11 mouse cellular contexts compared by ENCODE assay signal in genomic region chr2:67591831-67592629, GRCm38 (mm10). TPM values are rescaled to one million over a fixed set of nuclear protein-coding genes. Genes with fewer than 3 reads are reported as not detected.
DNase-seq lines count a peak whose midpoint lies in the region; ATAC-seq and TF ChIP-seq lines count a peak whose summit lies in the region.
"Had no signal": no experiment of that assay in that cellular context is flagged by ENCODE, and none has a peak within 500 bp of the region (broad histone marks: within the 10 kb centered on the region; RNA-seq: fewer than 3 reads in every experiment).

No protein-coding gene starts in this region.

- no peaks in the 10 kb centered on the region for H3K27me3 ChIP-seq in midbrain, postnatal 0 days (ENCODE audit: insufficient read depth, low read length)
- H3K27me3 ChIP-seq in midbrain, embryonic 16.5 days (ENCODE audit: control insufficient read depth, insufficient read depth, low read depth, low read length) = no peaks in the 10 kb centered on the region
- H3K27me3 ChIP-seq: forebrain, embryonic 12.5 days; limb, embryonic 13.5 days had no signal

- H3K4me2 ChIP-seq in midbrain, postnatal 0 days (ENCODE audit: low read depth, low read length, poor library complexity, severe bottlenecking) = no peak overlapping the region
- H3K4me2 ChIP-seq in midbrain, embryonic 16.5 days (ENCODE audit: low read length) = no peak overlapping the region
- H3K4me2 ChIP-seq: forebrain, embryonic 12.5 days; limb, embryonic 13.5 days had no signal

- no peaks in the 10 kb centered on the region for H3K36me3 ChIP-seq in midbrain, postnatal 0 days (ENCODE audit: insufficient read depth, low read length)
- H3K36me3 ChIP-seq in midbrain, embryonic 16.5 days (ENCODE audit: control insufficient read depth, insufficient read depth, low read length) = no peaks in the 10 kb centered on the region
- H3K36me3 ChIP-seq: forebrain, embryonic 12.5 days; limb, embryonic 13.5 days had no signal

- intact Hi-C loops in heart, postnatal 36 days (cut with DNase I) = no loop called here

- no peaks in the 10 kb centered on the region for H3K4me1 ChIP-seq in midbrain, postnatal 0 days (ENCODE audit: insufficient read depth, low read length)
- no peaks in the 10 kb centered on the region for H3K4me1 ChIP-seq in midbrain, embryonic 16.5 days (ENCODE audit: control insufficient read depth, insufficient read depth, low read length)
- H3K4me1 ChIP-seq: forebrain, embryonic 12.5 days; limb, embryonic 13.5 days had no signal

- TF ChIP-seq CTCF in midbrain, postnatal 0 days (IDR thresholded peaks at IDR 0.05) = no peak

- H3K9ac ChIP-seq in midbrain, postnatal 0 days (replicated peaks; ENCODE audit: low read length, poor library complexity, severe bottlenecking) = no peak overlapping the region
- no peak overlapping the region for H3K9ac ChIP-seq in midbrain, embryonic 16.5 days (ENCODE audit: low read depth, low read length)
- H3K9ac ChIP-seq: forebrain, embryonic 12.5 days; limb, embryonic 13.5 days had no signal

- ATAC-seq in midbrain, postnatal 0 days (ENCODE audit: low FRiP score) = no peak
- ATAC-seq in midbrain, embryonic 16.5 days = no peak

- WGBS in midbrain, postnatal 0 days = 82% methylated on average over 7 of the region's 7 CpGs
- 80% methylated on average over 7 of the region's 7 CpGs for WGBS in midbrain, embryonic 16.5 days

- H3K27ac ChIP-seq in midbrain, postnatal 0 days (ENCODE audit: low read depth, low read length) = no peak overlapping the region
- no peak overlapping the region for H3K27ac ChIP-seq in midbrain, embryonic 16.5 days (ENCODE audit: low read length)
- H3K27ac ChIP-seq: forebrain, embryonic 12.5 days; limb, embryonic 13.5 days; macrophage had no signal

- peak; percentile 16 for DNase-seq in gastrocnemius, adult 18-20 months (ENCODE audit: low spot score)
- DNase-seq in gastrocnemius, postnatal 25 days = no peak
- DNase-seq in midbrain, postnatal 0 days (ENCODE audit: low spot score) = peak; percentile 40
- peak; percentile 34 to 39 for DNase-seq in heart, postnatal 36 days
- no peak for DNase-seq in layer of hippocampus, postnatal 25 days (ENCODE audit: extremely low spot score in 1 of 2, low spot score in 1 of 2)
- DNase-seq in left cerebral cortex, adult 9 months (ENCODE audit: low spot score in 2 of 2) = no peak
- DNase-seq in frontal cortex, postnatal 36 days (ENCODE audit: low spot score in 2 of 2) = no peak

- no peaks in the 10 kb centered on the region for H3K9me3 ChIP-seq in midbrain, postnatal 0 days (ENCODE audit: low read length)
- no peaks in the 10 kb centered on the region for H3K9me3 ChIP-seq in midbrain, embryonic 16.5 days (replicated peaks; ENCODE audit: control insufficient read depth, low read length, poor library complexity, severe bottlenecking)
- H3K9me3 ChIP-seq: forebrain, embryonic 12.5 days; limb, embryonic 13.5 days had no signal

- H3K4me3 ChIP-seq in midbrain, postnatal 0 days (ENCODE audit: low read depth, low read length) = no peak overlapping the region
- no peak overlapping the region for H3K4me3 ChIP-seq in midbrain, embryonic 16.5 days (ENCODE audit: low read depth, low read length)
- H3K4me3 ChIP-seq: forebrain, embryonic 12.5 days; limb, embryonic 13.5 days had no signal

RNA-seq across cellular contexts. Expression of gene B3galt1, which starts 26.4 kb away (rescaled TPM):
- total RNA-seq in gastrocnemius, adult 18-20 months (2021) = 1 to 10 TPM; 3.6 to 4.3 TPM
- total RNA-seq in gastrocnemius, postnatal 25 days (2021) = 1 to 10 TPM; 1.9 to 2.8 TPM
- total RNA-seq in midbrain, postnatal 0 days (2014; rRNA removed) = 18.0 and 23.1 TPM in 2 replicates
- 47.2 and 50.4 TPM in 2 replicates for polyA plus RNA-seq in midbrain, postnatal 0 days (2015; fragmentation: Nextera tagmentation; extraction: Ambion mirVana)
- 51.2 and 57.5 TPM in 2 replicates for polyA plus RNA-seq in midbrain, embryonic 16.5 days (2015; fragmentation: Nextera tagmentation; extraction: Ambion mirVana)
- total RNA-seq in heart, postnatal 36 days (2021) = 1 to 10 TPM; 1.4 to 3.5 TPM
- total RNA-seq in layer of hippocampus, postnatal 25 days (2021) = 10 to 100 TPM; 85.1 to 88.0 TPM
- polyA plus RNA-seq: macrophage had no signal

Comparison
In these comparisons a context has a peak if more than half of its experiments do, and no peak if none do; other contexts are left out.
1. DNase-seq: peak in gastrocnemius, adult 18-20 months (single experiment), midbrain, postnatal 0 days (single experiment) and heart, postnatal 36 days (2 of 2); none in gastrocnemius, postnatal 25 days (single experiment), layer of hippocampus, postnatal 25 days (0 of 2), left cerebral cortex, adult 9 months (0 of 2) and frontal cortex, postnatal 36 days (0 of 2).